In the genomic region with DNA sequence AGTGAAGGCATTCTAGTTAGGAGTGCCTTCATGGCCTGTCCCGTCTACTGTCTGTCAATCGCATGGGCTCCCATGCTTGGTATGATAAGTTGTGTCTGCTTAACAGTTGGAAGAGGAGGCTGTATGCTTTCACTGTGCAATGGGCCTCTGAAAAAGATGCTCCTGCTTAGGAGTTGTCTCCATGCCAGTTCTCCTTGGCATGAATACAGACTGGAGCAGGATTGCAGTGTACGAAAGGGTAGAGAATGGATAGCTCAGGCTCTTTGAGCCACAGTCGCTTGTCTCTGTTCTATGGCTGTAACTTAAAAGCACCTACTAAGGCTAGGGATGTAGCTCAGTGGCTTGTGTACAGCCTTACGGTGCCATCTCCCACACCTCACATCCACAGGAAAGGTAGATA, we compare ENCODE assay signal across 23 mouse cellular contexts.
DNase-seq lines count a peak whose midpoint lies in the region; TF ChIP-seq lines count a peak whose summit lies in the region.
"Had no signal": no experiment of that assay in that cellular context is flagged by ENCODE, and none has a peak within 500 bp of the region (broad histone marks: within the 10 kb centered on the region; RNA-seq: fewer than 3 reads in every experiment).

No protein-coding gene starts in this region.

- H3K4me3 ChIP-seq in gastrocnemius, adult 2 months = no peak overlapping the region
- H3K4me3 ChIP-seq: erythroblast, embryonic 14.5 days; hindbrain, embryonic 13.5 days; limb, embryonic 10.5 days; limb, embryonic 15.5 days; liver, embryonic 15.5 days; midbrain, embryonic 10.5 days; neural tube, embryonic 13.5 days had no signal

- peak; percentile 78 to 83 for DNase-seq in cerebellum, postnatal 10 days
- DNase-seq in cerebellum, adult 9-10 months = no peak
- DNase-seq in gastrocnemius, adult 2 months = peak; percentile 35
- DNase-seq in gastrocnemius, postnatal 14 days = no peak
- DNase-seq in right cerebral cortex, adult 18-20 months = peak; percentile 25
- no peak for DNase-seq in right cerebral cortex, postnatal 36 days (ENCODE audit: low spot score in 2 of 2)
- peak; percentile 45 for DNase-seq in brain, embryonic 14.5 days (ENCODE audit: low read depth)
- DNase-seq: adrenal gland, postnatal 36 days; cerebellum, adult 9-11 months; heart, postnatal 4 days; kidney, adult 8-10 months; kidney, postnatal 4 days; lung, embryonic 14.5 days; lung, postnatal 14 days; thymus, postnatal 4 days had no signal

- intact Hi-C loops in gastrocnemius, adult 2 months (cut with DNase I) = no loop called here
- intact Hi-C loops in gastrocnemius, postnatal 14 days (cut with DNase I; ENCODE audit: low total_unique reads) = no loop called here

- H3K27ac ChIP-seq in gastrocnemius, adult 2 months = no peak overlapping the region
- H3K27ac ChIP-seq: hindbrain, embryonic 13.5 days; kidney, postnatal 0 days; limb, embryonic 10.5 days; limb, embryonic 15.5 days; liver, embryonic 15.5 days; midbrain, embryonic 10.5 days; neural tube, embryonic 13.5 days had no signal

- no peak for TF ChIP-seq POLR2A in brain, embryonic 14.5 days (IDR thresholded peaks at IDR 0.05; ENCODE audit: borderline replicate concordance, extremely low read depth, insufficient read depth, insufficient read length, poor library complexity, severe bottlenecking)

- no peak for TF ChIP-seq CTCF in gastrocnemius, adult 2 months (IDR thresholded peaks at IDR 0.05)
- no peak for TF ChIP-seq CTCF in brain, embryonic 14.5 days (IDR thresholded peaks at IDR 0.05; ENCODE audit: borderline replicate concordance, extremely low read depth, insufficient read depth, insufficient read length)

Comparison
In these comparisons a context has a peak if more than half of its experiments do, and no peak if none do; other contexts are left out.
1. DNase-seq: peak in cerebellum, postnatal 10 days (2 of 2), gastrocnemius, adult 2 months (single experiment), right cerebral cortex, adult 18-20 months (single experiment) and brain, embryonic 14.5 days (single experiment); none in cerebellum, adult 9-10 months (single experiment), gastrocnemius, postnatal 14 days (single experiment) and right cerebral cortex, postnatal 36 days (0 of 2).